Mouse (Mus musculus) heart, adult 10 weeks (tissue): ENCODE results near the gene Bcl2a1b. TPM values are rescaled to one million over a fixed set of nuclear protein-coding genes. Genes with fewer than 3 reads are reported as not detected.

ENCODE experiments used
- polyA plus RNA-seq: library from polyadenylated mRNA; stranded (reverse); fragments of 350-450 nt; fragmentation: Illumina TruSeq; extraction: RNeasy Lipid Tissue Mini Kit (QIAGEN cat#74804); gene quantifications from one replicate; pipeline ENCODE4 v1.2.3, GENCODE M21; 2014; ENCODE audit warnings: low read depth, low replicate concordance

Gene Bcl2a1b
- polyA plus RNA-seq = 0.84 TPM

DNA sequence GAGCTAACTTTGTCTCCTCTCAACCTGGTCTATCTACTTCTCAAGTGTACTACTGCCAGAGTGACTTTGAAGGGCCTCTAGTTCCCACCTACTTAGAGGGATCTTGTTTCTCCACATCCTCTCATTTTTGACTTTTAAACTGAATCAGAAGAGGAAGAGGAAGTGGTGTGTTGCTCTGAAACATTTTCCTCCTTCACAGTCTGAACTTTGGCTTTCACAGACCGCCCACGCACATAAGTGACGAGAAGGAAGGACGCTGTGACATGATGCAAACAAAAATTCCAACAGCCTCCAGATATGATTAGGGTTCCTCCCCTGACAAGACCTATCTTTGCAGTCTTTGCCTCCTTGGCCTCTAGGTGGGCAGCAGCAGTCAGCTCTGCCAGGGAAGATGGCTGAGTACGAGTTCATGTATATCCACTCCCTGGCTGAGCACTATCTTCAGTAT is at the start of gene Bcl2a1b, which contains the start of gene Gm29094:
Gene Bcl2a1b, plus strand, starts transcription at position 241 of the 448 bp plus-strand sequence.
Gene Gm29094, plus strand, starts transcription at position 411 of the 448 bp plus-strand sequence.

DNA sequence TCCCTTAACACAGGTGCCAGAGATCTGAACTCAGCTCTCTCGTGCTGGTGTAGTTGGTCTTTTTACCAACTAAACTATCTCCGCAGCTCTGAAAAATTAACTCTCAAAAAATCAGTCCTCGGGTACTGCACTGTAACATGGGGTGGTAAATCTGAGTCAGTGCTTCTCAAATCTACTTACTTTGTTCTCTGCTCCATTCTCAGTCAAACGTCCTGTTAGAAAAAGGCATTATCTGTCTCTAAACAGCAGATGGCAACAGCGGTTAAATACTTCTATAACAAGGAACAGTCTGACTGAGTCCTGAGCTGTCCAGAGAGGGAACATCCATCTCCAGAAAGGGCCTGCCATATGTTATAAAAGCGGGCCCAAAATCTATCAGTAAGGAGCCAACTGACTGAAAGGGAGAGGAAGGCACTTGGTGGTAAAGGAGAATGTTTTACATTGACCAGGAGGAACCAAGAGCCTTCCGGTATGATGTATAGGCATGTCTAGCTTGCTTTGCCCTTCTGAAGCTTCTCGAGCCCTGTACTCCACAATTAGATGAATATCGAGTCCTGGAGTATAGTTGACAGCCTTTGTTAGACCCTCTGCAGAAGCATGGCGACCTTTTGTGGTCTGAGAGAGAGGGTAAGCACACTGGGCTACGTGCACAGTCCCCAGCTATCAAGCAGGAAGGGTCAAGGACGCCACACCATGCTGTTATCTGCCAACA is 11.5 kb downstream of the Bcl2a1b start, which contains the start of gene Mthfs:
Gene Mthfs, plus strand, starts transcription at position 324 of the 712 bp plus-strand sequence.

Other genes with a start within 250 kb of the Bcl2a1b start
- not detected for gene Bcl2a1a, start 242.3 kb upstream of the Bcl2a1b start, polyA plus RNA-seq
- gene Trim43b, start 106.4 kb upstream of the Bcl2a1b start, polyA plus RNA-seq = not detected
- not detected for gene Gm29094, start 170 bp downstream of the Bcl2a1b start, polyA plus RNA-seq
- 14.2 TPM for gene Mthfs, start 11.5 kb downstream of the Bcl2a1b start, polyA plus RNA-seq